Mouse (Mus musculus) gastrocnemius, postnatal 4 days (tissue): ENCODE measurements around the gene Ifi202b. TPM values are rescaled to one million over a fixed set of nuclear protein-coding genes. Genes with fewer than 3 reads are reported as not detected.
"Not testable (repeated sequence)": the region's sequence is repeated elsewhere in the genome, so short reads cannot be mapped to it uniquely, and the experiment has no call there.

Source experiments
- DNase-seq, 2 experiments: peaks; one replicate each; pipeline ENCODE4 v3.0.0; 2021 to 2022; ENCODE audit warnings: low spot score in 2 of 2, mixed read lengths in 2 of 2
- long read RNA-seq, 2 experiments: library from polyadenylated mRNA; stranded (forward); transcript quantifications; one replicate each; pipeline ENCODE4 v2.0.0; 2021
- total RNA-seq, 2 experiments: library from RNA; stranded (reverse); gene quantifications; 2 replicates each; pipeline ENCODE4 v1.2.3; 2021

Ifi202b gene
- not detected for total RNA-seq
- long read RNA-seq, experiment 1, result 0 reads
- long read RNA-seq, experiment 2, result 0 reads

DNA sequence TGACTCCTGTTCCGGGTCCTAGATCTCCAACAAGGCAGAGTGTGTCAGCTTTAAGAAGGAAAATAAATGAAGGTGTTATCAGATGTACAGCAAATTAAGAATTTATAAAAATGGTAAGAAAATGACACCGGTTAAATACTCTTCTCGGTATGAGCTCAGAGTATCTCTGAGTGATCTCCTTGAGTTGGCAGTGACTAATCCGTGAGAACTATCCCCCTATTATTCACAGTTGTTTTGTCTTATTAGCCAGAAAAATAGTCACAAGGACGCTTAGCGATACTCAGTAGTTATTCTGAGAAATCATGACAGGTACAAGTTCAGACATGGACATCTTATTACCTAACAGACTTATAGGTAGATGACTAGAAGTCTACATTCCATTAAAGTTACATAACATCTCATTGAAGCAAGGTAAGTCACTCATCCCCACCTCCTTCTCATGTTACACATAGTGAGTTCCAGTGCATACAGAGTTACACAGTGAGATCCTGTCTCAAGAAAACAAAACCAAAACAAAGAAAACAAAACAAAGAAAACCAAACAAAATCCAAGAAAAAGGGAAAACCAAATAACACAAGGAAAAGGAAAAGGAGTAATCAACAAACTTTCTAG is at the start of gene Ifi202b:
Ifi202b (minus strand) TSS at position 51 of the 612 bp plus-strand sequence.
- not testable (repeated sequence) for DNase-seq

GRCm38 (mm10) chr1:174031698-174032097 is 49.2 kb upstream of the Ifi202b start, which contains the start of gene Ifi205:
TSS of gene Ifi205 (minus strand) at chr1:174031810.
- DNase-seq, result no peak

- DNase-seq, result not testable (repeated sequence)
These were observed 24.5 kb upstream of the Ifi202b start for GRCm38 (mm10) chr1:174007050-174007449.

DNA sequence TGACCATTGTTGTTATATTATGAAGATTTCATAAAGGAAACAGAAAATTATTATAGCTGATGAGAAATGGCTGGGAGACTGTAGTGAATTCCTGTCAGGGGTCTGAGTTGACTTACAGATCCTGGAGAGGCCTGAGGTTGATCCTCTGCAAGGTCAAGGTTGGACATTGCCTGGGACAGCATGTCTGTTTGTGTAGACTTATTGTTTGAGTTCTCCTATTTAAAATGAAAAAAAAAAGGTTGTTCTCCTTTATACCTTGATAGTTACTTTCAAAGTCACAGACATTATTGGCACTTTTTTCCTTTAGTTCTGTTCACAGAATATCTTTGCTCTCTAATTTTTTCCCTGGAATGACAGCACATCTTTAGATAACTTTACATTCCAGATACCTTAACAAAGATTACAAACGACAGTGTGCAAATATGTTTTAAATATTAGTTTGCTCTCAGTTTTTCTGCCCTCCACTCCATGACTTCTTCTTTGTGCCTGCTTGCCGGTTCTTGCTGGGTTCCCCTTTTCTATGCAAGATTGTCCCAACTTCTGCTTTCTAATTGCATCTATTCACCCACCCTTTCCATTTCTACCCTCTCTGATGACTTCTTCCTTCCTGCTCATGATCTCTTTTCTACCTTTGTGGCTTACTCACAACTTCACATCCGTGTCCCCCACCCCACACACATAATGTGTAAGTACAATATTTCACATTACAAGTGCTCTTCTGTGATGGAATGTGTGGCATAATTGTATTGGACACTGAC is 22.0 kb upstream of the Ifi202b start:
- not testable (repeated sequence) for DNase-seq

DNA sequence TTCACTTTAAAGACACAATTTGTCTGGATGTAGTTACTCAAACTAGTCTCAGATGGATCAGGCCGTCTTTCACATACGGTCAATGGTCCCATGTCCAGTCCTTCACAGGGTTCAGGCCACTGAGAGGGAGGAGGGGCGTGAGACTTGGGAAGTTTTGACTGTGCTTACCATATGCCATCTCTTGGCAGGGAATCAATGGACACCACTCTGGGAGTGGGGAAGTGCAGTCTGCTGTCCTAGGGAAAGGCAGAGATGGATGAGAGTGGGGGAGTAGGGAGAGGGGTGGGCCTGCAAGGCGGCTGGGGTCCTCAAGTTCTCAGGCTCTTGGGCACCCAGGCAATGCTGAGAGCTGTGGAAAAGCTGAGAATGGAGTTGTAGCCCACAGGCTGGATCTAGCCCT is 12.5 kb upstream of the Ifi202b start:
- no peak for DNase-seq

DNA sequence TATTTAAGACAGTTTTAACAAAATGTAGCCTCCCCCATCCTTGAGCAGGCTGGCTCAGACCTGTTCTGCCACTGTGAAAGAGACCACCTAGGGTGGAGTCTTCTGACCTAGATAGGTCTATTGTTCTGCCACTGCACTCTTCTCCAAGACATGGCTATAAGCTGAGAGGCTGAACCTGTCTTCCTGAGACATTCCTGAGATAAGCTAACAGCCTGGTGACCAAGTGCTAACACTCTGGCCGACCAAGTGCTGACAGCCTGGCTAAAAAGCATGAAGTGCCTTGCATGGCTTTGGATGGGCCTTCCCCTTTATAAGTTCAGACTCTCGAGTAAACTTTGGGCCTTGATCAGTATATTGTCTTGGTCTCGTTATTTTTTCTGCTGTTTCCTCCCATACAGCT is 1.5 kb downstream of the Ifi202b start:
- DNase-seq, result not testable (repeated sequence)

- DNase-seq, result no peak
These were observed 4.9 kb downstream of the Ifi202b start for GRCm38 (mm10) chr1:173977622-173978021.

DNA sequence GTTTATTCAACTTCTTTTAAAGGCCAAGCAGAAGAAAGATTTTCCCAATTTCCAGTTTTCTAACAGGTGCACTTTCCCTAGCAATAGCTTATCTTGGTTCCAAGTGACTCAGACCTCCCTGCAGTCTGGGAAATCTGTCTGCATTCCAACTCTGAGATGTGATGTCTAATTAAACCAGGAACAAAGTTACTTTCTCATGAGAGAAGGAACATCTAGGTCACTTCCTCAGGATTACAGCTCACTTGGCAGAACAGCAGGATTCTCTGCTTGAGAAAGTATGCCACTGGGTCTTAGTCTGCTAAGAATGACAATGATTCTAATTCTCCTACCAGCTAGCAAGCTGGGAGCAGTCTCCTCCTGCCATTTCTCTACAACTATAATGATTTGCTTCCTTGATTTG is 9.4 kb downstream of the Ifi202b start:
- DNase-seq, result no peak

GRCm38 (mm10) chr1:173961491-173961890 is 21.1 kb downstream of the Ifi202b start:
- not testable (repeated sequence) for DNase-seq

DNA sequence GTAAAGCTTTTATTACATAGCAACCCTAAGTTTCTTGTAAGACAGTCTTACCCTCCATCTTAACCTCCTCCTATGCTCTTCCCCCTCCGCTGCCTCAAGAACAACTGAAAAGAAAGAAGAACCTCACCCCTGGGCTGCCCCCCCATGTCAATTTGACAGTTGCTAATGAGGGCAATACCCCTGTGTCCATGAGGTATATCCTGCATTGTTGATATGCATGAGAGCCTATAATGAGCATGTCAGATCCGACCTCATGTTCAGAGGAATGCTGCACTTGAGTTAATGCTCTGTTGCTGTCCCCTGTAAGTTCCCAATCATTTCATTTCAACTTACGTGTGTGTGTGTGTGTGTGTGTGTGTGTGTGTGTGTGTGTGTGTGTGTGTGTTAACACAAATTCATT is 22.5 kb downstream of the Ifi202b start:
- not testable (repeated sequence) for DNase-seq

DNA sequence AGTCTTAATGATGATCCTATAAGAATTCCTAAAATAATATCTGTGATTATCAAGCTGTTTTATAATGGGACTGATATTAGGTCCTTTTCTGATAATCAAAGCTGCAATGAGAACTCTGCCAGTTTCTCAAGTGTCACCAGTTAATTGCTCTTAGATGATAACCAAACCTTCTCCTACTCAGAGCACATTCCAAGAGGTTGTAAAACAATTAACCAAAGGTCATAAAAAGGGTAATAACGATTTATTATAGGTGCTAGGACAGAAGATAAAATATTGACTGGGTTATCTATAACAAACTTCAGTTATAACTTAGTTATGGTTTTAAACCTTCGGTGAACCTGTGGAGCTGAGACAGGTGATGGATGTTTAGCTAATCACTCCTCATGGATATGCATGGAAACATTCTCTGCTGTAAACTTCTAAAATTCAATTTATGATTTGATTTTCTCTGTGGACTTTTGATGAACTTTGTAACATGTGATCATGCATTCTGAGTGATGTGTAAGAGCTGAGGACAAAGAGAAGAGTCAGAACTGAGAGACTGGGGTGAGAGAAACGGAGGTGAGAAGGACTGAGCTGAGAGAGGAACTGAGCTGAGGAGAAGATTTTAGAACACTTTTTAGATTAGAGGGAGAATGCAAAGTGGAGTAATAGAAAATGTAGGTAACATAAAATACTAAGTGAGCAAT is 26.6 kb downstream of the Ifi202b start:
- not testable (repeated sequence) for DNase-seq

GRCm38 (mm10) chr1:173955071-173955796 is 27.3 kb downstream of the Ifi202b start:
- DNase-seq, result no peak

GRCm38 (mm10) chr1:173953563-173953962 is 29.0 kb downstream of the Ifi202b start:
- no peak for DNase-seq

- DNase-seq, result not testable (repeated sequence)
These were observed 33.5 kb downstream of the Ifi202b start for GRCm38 (mm10) chr1:173949044-173949443.

- not testable (repeated sequence) for DNase-seq
These were observed 39.8 kb downstream of the Ifi202b start for GRCm38 (mm10) chr1:173942780-173943066.

GRCm38 (mm10) chr1:173941924-173942779 is 40.4 kb downstream of the Ifi202b start, which contains the start of the genes Mndal and Ifi203:
TSS of gene Mndal (minus strand) at chr1:173942491.
TSS of gene Ifi203 (minus strand) at chr1:173942672.
- DNase-seq, result not testable (repeated sequence)

- not testable (repeated sequence) for DNase-seq
These were observed 41.0 kb downstream of the Ifi202b start for GRCm38 (mm10) chr1:173941522-173941921.

- not testable (repeated sequence) for DNase-seq
These were observed 63.3 kb downstream of the Ifi202b start for GRCm38 (mm10) chr1:173919279-173919678.

DNA sequence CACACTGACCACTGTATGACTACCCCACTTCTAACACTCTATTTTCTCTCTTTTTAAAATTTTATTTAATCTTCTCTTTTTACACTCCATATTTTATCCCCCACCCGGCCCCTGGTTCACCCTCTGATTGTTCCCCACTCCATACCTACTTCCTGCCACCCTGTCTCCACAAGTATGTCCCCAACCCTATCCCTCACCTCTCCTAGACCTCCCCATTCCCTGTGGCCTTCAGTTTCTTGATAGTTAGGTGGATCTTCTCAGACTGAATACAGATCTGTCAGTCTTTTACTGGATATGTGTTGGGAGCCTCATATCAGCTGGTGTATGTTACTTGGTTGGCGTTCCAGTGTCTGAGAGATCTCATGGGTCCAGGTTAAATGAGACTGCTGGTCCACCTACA is 68.0 kb downstream of the Ifi202b start:
- no peak for DNase-seq

- DNase-seq, result not testable (repeated sequence)
These were observed 69.2 kb downstream of the Ifi202b start for GRCm38 (mm10) chr1:173913256-173913791.
